Mouse (Mus musculus) gastrocnemius, postnatal 14 days (tissue): ENCODE data around the gene Chd3. TPM values are rescaled to one million over a fixed set of nuclear protein-coding genes. Genes with fewer than 3 reads are reported as not detected.

Experiments
- DNase-seq: peaks from one replicate; pipeline ENCODE4 v3.0.0; 2021; ENCODE audit warnings: mixed read lengths
- intact Hi-C: fragments of 180-260 bp; cut with DNase I; formaldehyde crosslinking; loops from one replicate; pipeline ENCODE4 v1.15.1; 2025; ENCODE audit warnings: low total_unique reads
- total RNA-seq, 2 experiments: library from RNA; stranded (reverse); gene quantifications; 2 replicates each; pipeline ENCODE4 v1.2.3; 2021

The Chd3 gene
- total RNA-seq, 2 experiments from 2014 or later: 25.5 to 28.7 TPM

GRCm38 (mm10) chr11:69408541-69409377, 39.6 kb upstream of the Chd3 start:
- peak; percentile 75 for DNase-seq
- intact Hi-C loops: loop anchor here (10.0 kb wide), 1 partner anchor 106 kb away; no protein-coding TSS in a partner anchor

- DNase-seq: no peak
- intact Hi-C loops: loop anchor here (10.0 kb wide), 1 partner anchor 107 kb away; no protein-coding TSS in a partner anchor
These were observed 38.5 kb upstream of the Chd3 start for GRCm38 (mm10) chr11:69407724-69408004.

- intact Hi-C loops: loop anchor here (10.0 kb wide), 1 partner anchor 108 kb away; no protein-coding TSS in a partner anchor
These were observed 37.9 kb upstream of the Chd3 start for GRCm38 (mm10) chr11:69406867-69407723.

DNA sequence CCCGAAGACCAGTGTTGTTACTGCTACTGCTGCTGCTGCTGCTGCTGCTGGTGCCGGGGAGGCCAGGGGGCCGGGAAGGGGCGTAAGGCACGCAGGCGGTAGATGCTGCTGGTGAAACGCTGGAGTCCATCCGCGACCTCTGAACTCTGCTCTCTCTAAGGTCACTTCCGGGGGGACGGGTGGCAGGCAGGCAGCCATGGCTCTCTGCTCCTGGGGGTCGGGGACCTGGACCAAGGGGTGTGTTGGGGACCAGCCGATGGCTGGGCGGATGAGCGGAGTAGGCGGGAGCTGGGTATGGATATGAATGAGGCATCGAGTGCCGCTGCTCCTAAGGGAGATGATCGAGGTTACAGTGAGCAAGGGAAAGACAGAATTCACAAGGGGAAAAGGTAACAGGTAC, 37.1 kb upstream of the Chd3 start:
- DNase-seq: no peak
- intact Hi-C loops: loop anchor here (10.0 kb wide), 1 partner anchor 109 kb away; no protein-coding TSS in a partner anchor

More at GRCm38 (mm10) chr11:69406867-69407723, 37.9 kb upstream of the Chd3 start:
- DNase-seq: no peak

DNA sequence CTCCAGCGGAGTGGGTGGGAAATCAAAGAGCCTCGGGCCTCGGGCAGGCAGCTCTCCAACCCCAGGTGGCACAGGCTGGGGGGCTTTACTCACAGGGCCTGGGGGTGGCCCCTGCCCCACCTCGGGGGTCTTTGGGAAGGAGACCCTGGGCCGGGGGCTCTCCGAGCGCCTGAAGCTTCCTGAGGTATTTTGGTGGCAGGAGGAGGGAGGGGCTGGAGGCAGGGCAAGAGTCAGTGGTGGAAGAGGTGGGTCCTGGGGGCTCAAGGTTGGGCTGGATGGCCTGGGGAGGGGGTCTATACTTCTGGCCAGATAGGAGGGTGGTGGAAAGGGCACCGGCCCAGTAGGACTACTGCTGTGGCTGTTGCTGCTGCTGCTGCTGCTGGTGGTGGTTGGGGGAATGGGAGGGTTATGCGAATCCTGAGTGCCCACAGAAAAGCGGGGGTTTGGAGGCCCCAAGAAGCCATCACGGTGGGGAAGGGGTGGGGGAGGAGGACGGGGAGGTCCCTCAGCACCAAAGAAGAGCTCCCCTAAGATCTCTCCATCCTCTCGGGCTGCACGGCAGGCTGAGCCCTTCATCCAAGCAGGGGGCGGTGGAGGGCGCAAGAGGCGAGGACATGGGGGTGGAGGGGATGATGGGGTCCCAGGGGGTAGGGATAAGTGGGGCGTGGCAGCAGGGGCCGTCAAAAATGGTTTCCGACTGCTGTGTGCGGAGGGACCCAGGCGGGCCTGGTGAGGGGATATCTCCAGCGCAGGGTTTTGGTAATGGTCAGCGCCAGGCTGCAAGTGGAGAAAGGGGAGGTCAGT, 36.4 kb upstream of the Chd3 start:
- intact Hi-C loops: loop anchor here (10.0 kb wide), 1 partner anchor 109 kb away; no protein-coding TSS in a partner anchor
- no peak for DNase-seq

- intact Hi-C loops: loop anchor here (5.0 to 10.0 kb wide), 2 partner anchors 33 to 110 kb away; no protein-coding TSS in a partner anchor
- DNase-seq: no peak
These were observed 35.6 kb upstream of the Chd3 start for GRCm38 (mm10) chr11:69404595-69405396.

GRCm38 (mm10) chr11:69403691-69404594, 34.7 kb upstream of the Chd3 start:
- intact Hi-C loops: loop anchor here (5.0 to 10.0 kb wide), 2 partner anchors 33 to 111 kb away; no protein-coding TSS in a partner anchor
- DNase-seq: no peak

GRCm38 (mm10) chr11:69401987-69402386, 32.8 kb upstream of the Chd3 start:
- intact Hi-C loops: loop anchor here (5.0 to 10.0 kb wide), 2 partner anchors 35 to 113 kb away; no protein-coding TSS in a partner anchor
- DNase-seq: no peak

DNA sequence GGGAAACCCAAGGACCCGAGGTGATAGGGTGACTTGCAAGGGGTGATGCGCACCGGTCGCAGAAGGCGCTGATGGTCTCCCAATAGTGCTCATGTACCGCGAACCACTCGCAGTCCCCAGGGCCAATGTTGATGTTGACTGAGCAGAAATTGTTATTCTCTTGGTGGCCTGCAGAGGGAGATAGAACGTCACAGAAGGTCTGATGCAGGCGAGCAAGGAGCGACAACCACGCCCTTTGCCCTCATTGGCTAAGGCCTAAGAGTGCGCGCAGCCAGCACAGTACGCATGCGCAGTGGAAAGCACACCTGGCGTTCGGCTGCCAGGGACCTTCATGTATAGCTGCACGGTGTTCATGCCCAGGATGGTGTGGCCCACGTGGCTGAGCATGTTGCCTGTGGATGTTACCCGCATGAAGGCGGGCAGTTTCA, 32.0 kb upstream of the Chd3 start:
- intact Hi-C loops: loop anchor here (5.0 to 10.0 kb wide), 2 partner anchors 36 to 114 kb away; no protein-coding TSS in a partner anchor
- peak; percentile 85 for DNase-seq

DNA sequence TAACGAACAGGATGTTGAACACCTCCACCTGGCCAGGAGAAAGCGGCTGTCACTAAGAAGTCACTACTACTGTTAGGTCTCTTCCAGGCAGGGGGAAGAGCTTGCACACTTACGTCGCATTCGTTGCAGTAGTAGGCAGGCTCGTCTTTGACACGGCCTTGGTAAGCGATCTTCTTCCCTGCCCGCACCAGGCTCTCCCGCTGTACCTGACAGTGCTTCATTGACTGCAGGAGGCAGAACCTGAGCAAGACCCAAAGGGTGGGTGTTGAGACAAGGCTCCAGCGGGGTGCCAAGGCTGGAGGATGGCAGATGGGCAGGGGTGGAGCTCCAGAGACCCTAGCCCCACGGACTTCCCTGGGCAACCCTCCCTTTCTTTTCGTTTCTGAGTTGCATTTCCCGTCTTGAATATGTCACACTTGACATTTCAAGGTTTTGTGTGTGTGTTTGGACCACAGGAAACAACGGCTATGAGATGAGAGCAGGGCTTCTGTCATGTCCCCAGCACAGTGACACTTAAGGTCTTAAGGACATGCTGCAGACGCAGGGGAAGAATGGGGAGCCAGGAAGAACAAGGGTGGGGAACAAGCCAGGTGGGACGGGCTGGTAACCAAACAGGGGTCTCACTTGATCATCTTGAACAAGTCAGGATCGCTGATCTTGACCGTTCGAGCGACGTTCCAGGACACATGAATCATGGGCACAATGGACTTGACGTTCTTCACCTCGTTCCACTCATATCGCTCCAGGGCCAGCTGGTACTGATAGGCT, 31.1 kb upstream of the Chd3 start:
- intact Hi-C loops: loop anchor here (5.0 to 10.0 kb wide), 2 partner anchors 37 to 115 kb away; no protein-coding TSS in a partner anchor
- DNase-seq: no peak

DNA sequence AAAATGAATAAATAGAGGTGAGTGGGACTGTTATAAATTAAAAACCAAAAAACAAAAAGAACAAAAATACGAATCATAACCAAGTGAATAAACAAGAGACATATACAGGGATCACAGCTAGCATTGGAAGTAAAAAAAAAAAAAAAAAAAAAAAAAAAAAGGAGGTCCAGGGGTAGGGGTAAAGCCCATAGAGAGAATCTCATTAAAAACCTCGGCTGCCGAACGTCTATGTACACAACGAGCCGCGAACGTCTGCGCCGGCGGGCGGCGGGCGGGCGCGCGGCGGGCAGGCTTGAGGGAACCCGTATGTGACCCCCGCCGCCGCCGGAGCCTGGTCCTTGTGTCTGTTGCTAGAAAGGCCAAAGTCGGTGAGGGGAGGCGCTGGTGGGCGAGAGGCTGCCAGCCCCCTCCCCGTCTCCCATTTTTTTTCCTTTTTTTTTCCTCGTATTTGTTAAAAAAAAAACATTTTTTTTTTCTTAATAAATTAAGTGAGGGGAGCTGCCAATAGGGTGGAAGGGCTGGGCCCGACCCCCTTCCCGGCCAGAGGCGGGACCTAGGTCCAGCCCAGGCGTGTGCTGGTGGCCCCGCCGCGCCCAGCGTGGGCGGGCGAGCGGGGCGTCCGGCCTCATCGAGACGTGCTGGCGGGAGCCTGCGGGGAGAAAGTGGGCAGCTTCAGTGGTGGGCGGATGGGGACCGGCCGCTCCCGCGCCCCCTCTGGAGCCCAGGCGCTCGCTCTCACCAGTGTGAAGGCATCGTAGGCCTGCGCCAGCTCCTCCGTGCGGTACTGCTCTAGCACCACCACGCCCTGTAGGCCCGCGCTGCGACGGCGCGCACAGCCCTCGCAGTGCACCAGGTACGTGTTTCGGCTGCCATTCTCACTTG, 30.2 kb upstream of the Chd3 start:
- no peak for DNase-seq
- intact Hi-C loops: loop anchor here (5.0 to 10.0 kb wide), 2 partner anchors 38 to 115 kb away; no protein-coding TSS in a partner anchor

GRCm38 (mm10) chr11:69398486-69399200, 29.4 kb upstream of the Chd3 start:
- no peak for DNase-seq
- intact Hi-C loops: no loop called here

DNA sequence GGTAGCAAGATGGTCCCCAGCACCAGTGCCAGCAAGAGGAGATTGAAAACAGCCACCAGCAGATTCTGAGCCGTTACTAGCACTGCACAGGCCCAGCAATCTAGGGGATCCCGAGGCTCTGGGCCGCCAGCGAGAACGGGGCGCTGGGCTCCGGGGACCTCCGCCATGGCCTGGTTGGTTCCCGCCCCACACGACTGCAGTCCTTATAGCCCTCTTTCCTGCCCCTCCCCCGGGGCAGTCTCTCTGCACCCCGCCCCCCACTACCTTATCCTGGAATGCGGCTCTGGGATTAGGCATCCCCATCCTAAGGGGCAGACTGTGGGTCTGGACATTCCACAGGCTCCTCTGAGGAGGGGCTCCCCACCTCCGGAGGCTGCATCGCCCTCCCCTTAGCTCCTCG, 28.9 kb upstream of the Chd3 start, which contains the start of gene Tmem88:
Gene Tmem88 (minus strand): TSS at position 176 of the 400 bp plus-strand sequence.
- DNase-seq: peak; percentile 54
- intact Hi-C loops: no loop called here

GRCm38 (mm10) chr11:69397581-69398057, 28.4 kb upstream of the Chd3 start:
- intact Hi-C loops: no loop called here

GRCm38 (mm10) chr11:69396772-69397171, 27.6 kb upstream of the Chd3 start:
- peak; percentile 51 for DNase-seq
- intact Hi-C loops: no loop called here

More at GRCm38 (mm10) chr11:69397581-69398057, 28.4 kb upstream of the Chd3 start:
- DNase-seq: no peak
